ENCODE assay signal across 11 mouse cellular contexts in genomic region chr1:128805687-128806653, GRCm38 (mm10).
DNase-seq lines count a peak whose midpoint lies in the region; ATAC-seq and TF ChIP-seq lines count a peak whose summit lies in the region.
"Had no signal": no experiment of that assay in that cellular context is flagged by ENCODE, and none has a peak within 500 bp of the region (broad histone marks: within the 10 kb centered on the region; RNA-seq: fewer than 3 reads in every experiment).

No protein-coding gene starts in this region.

- no peaks in the 10 kb centered on the region for H3K36me3 ChIP-seq in forebrain, embryonic 11.5 days (ENCODE audit: control insufficient read depth, insufficient read depth, low read length)
- H3K36me3 ChIP-seq in forebrain, postnatal 0 days (ENCODE audit: insufficient read depth) = no peaks in the 10 kb centered on the region
- H3K36me3 ChIP-seq in hindbrain, embryonic 11.5 days (ENCODE audit: control insufficient read depth, insufficient read depth, low read length) = no peaks in the 10 kb centered on the region
- no peaks in the 10 kb centered on the region for H3K36me3 ChIP-seq in midbrain, postnatal 0 days (ENCODE audit: insufficient read depth, low read length)
- H3K36me3 ChIP-seq: heart, embryonic 12.5 days had no signal

- TF ChIP-seq CTCF in forebrain, postnatal 0 days (IDR thresholded peaks at IDR 0.05; ENCODE audit: low read depth) = no peak
- no peak for TF ChIP-seq CTCF in brain, embryonic 14.5 days (IDR thresholded peaks at IDR 0.05; ENCODE audit: borderline replicate concordance, extremely low read depth, insufficient read depth, insufficient read length)
- no peak for TF ChIP-seq CTCF in midbrain, postnatal 0 days (IDR thresholded peaks at IDR 0.05)

- no peaks in the 10 kb centered on the region for H3K27me3 ChIP-seq in forebrain, embryonic 11.5 days (ENCODE audit: control insufficient read depth, insufficient read depth, low read length)
- no peaks in the 10 kb centered on the region for H3K27me3 ChIP-seq in forebrain, postnatal 0 days (ENCODE audit: insufficient read depth, low read length)
- H3K27me3 ChIP-seq in hindbrain, embryonic 11.5 days (ENCODE audit: control insufficient read depth, insufficient read depth, low read length) = no peaks in the 10 kb centered on the region
- no peaks in the 10 kb centered on the region for H3K27me3 ChIP-seq in midbrain, postnatal 0 days (ENCODE audit: insufficient read depth, low read length)

- H3K9me3 ChIP-seq in forebrain, embryonic 11.5 days (ENCODE audit: control insufficient read depth, low read length) = no peaks in the 10 kb centered on the region
- H3K9me3 ChIP-seq in forebrain, postnatal 0 days (ENCODE audit: low read length) = no peaks in the 10 kb centered on the region
- no peaks in the 10 kb centered on the region for H3K9me3 ChIP-seq in hindbrain, embryonic 11.5 days (ENCODE audit: control insufficient read depth, low read length)
- H3K9me3 ChIP-seq in midbrain, postnatal 0 days (ENCODE audit: low read length) = no peaks in the 10 kb centered on the region
- H3K9me3 ChIP-seq: heart, embryonic 12.5 days had no signal

- H3K4me2 ChIP-seq in forebrain, embryonic 11.5 days (ENCODE audit: low read depth, low read length, severe bottlenecking) = no peak overlapping the region
- no peak overlapping the region for H3K4me2 ChIP-seq in forebrain, postnatal 0 days (ENCODE audit: low read depth)
- H3K4me2 ChIP-seq in hindbrain, embryonic 11.5 days (replicated peaks; ENCODE audit: low read depth, low read length) = no peak overlapping the region
- no peak overlapping the region for H3K4me2 ChIP-seq in midbrain, postnatal 0 days (ENCODE audit: low read depth, low read length, poor library complexity, severe bottlenecking)
- H3K4me2 ChIP-seq: heart, embryonic 12.5 days had no signal

- no peak overlapping the region for H3K4me3 ChIP-seq in forebrain, embryonic 11.5 days (ENCODE audit: low read depth, low read length)
- H3K4me3 ChIP-seq in forebrain, postnatal 0 days (ENCODE audit: low read depth, low read length) = no peak overlapping the region
- no peak overlapping the region for H3K4me3 ChIP-seq in hindbrain, embryonic 11.5 days (ENCODE audit: low read depth, low read length)
- H3K4me3 ChIP-seq in midbrain, postnatal 0 days (ENCODE audit: low read depth, low read length) = no peak overlapping the region
- H3K4me3 ChIP-seq: heart, embryonic 12.5 days had no signal

- no peak overlapping the region for H3K27ac ChIP-seq in forebrain, embryonic 11.5 days (ENCODE audit: low read depth, low read length)
- no peak overlapping the region for H3K27ac ChIP-seq in forebrain, postnatal 0 days (ENCODE audit: low read depth, low read length)
- H3K27ac ChIP-seq in hindbrain, embryonic 11.5 days (ENCODE audit: low read depth, low read length) = peak overlapping the region; percentile 67
- 0 out of 2 replicates have a peak overlapping the region, but pooled peaks have one; percentile 43 for H3K27ac ChIP-seq in midbrain, postnatal 0 days (ENCODE audit: low read depth, low read length)

- ATAC-seq in forebrain, embryonic 11.5 days (replicated peaks; ENCODE audit: low FRiP score) = peak; percentile 20; the same call in 1 of the 2 replicates
- no peak for ATAC-seq in forebrain, postnatal 0 days
- ATAC-seq in hindbrain, embryonic 11.5 days (ENCODE audit: low FRiP score) = peak; percentile 70
- no peak for ATAC-seq in midbrain, postnatal 0 days (ENCODE audit: low FRiP score)
- no peak for ATAC-seq in cerebellum, adult (ENCODE audit: insufficient number of reproducible peaks, low FRiP score, low TSS enrichment)

- H3K9ac ChIP-seq in forebrain, embryonic 11.5 days (ENCODE audit: low read length) = no peak overlapping the region
- H3K9ac ChIP-seq in forebrain, postnatal 0 days = no peak overlapping the region
- H3K9ac ChIP-seq in hindbrain, embryonic 11.5 days (ENCODE audit: low read depth, low read length) = no peak overlapping the region
- H3K9ac ChIP-seq in midbrain, postnatal 0 days (replicated peaks; ENCODE audit: low read length, poor library complexity, severe bottlenecking) = no peak overlapping the region
- H3K9ac ChIP-seq: heart, embryonic 12.5 days had no signal

- intact Hi-C loops in heart, postnatal 36 days (cut with DNase I) = no loop called here

- no peak for TF ChIP-seq POLR2A in brain, embryonic 14.5 days (IDR thresholded peaks at IDR 0.05; ENCODE audit: borderline replicate concordance, extremely low read depth, insufficient read depth, insufficient read length, poor library complexity, severe bottlenecking)

- DNase-seq in forebrain, embryonic 11.5 days (ENCODE audit: low spot score) = peak; percentile 44
- no peak for DNase-seq in forebrain, postnatal 0 days
- DNase-seq in brain, embryonic 14.5 days (ENCODE audit: low read depth) = peak; percentile 75
- peak; percentile 34 for DNase-seq in hindbrain, embryonic 11.5 days (ENCODE audit: low spot score)
- peak; percentile 54 for DNase-seq in midbrain, postnatal 0 days (ENCODE audit: low spot score)
- no peak for DNase-seq in lung, postnatal 10 days
- no peak for DNase-seq in heart, postnatal 36 days
- DNase-seq: lung, postnatal 36 days; spleen, adult 18-20 months had no signal

- WGBS in forebrain, embryonic 11.5 days = 55% methylated on average over 10 of the region's 10 CpGs
- 30% methylated on average over 10 of the region's 10 CpGs for WGBS in forebrain, postnatal 0 days
- WGBS in hindbrain, embryonic 11.5 days = 38% methylated on average over 10 of the region's 10 CpGs
- 24% methylated on average over 10 of the region's 10 CpGs for WGBS in midbrain, postnatal 0 days

- peaks cover 8% of the 10 kb centered on the region; the same call in 1 of the 2 replicates for H3K4me1 ChIP-seq in forebrain, embryonic 11.5 days (replicated peaks; ENCODE audit: control insufficient read depth, insufficient read depth, low read length)
- 0 out of 2 replicates have a peak, but pooled peaks cover 4% of the 10 kb centered on the region for H3K4me1 ChIP-seq in forebrain, postnatal 0 days (ENCODE audit: insufficient read depth)
- H3K4me1 ChIP-seq in hindbrain, embryonic 11.5 days (replicated peaks; ENCODE audit: control insufficient read depth, insufficient read depth, low read length) = peaks cover 10% of the 10 kb centered on the region
- H3K4me1 ChIP-seq in midbrain, postnatal 0 days (ENCODE audit: insufficient read depth, low read length) = no peaks in the 10 kb centered on the region

Comparison
In these comparisons a context has a peak if more than half of its experiments do, and no peak if none do; other contexts are left out.
1. ATAC-seq: peak in forebrain, embryonic 11.5 days (single experiment) and hindbrain, embryonic 11.5 days (single experiment); none in forebrain, postnatal 0 days (single experiment), midbrain, postnatal 0 days (single experiment) and cerebellum, adult (single experiment).
2. DNase-seq: peak in forebrain, embryonic 11.5 days (single experiment), brain, embryonic 14.5 days (single experiment), hindbrain, embryonic 11.5 days (single experiment) and midbrain, postnatal 0 days (single experiment); none in forebrain, postnatal 0 days (single experiment), lung, postnatal 10 days (single experiment) and heart, postnatal 36 days (0 of 2).
3. H3K27ac ChIP-seq: peak in hindbrain, embryonic 11.5 days (single experiment) and midbrain, postnatal 0 days (single experiment); none in forebrain, embryonic 11.5 days (single experiment) and forebrain, postnatal 0 days (single experiment).